Mouse (Mus musculus): ENCODE measurements around the gene Tcn2.
A peak's percentile ranks its signal among the peaks of the same experiment; 100 is the strongest.

DNA sequence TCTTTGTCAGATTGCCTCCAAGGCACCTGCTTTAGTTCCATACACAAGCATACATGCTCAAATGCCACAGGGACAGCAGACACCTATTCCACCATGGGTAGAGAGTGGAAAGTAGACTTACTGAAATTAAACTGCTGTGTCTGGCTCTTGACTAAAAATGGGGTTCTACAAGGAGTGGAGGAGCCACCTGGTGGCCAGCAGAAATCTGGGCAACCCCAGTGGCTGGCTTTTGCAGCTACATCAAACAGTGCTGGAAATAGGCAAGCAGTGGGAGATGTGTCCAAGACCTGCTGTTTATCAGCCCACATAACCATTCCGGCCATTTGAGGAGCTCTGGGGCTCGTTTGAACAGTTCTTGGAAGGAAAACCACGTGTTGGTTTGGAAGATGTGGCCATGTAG, 37.9 kb upstream of the Tcn2 start:
- TF ChIP-seq CTCF (conservative IDR thresholded peaks at IDR 0.05; ENCODE audit: low read length): peak; percentile 25
- TF ChIP-seq NANOG (IDR thresholded peaks at IDR 0.05; ENCODE audit: borderline replicate concordance, low read length): no peak

All from E14TG2a.4 (cell line).